Mouse (Mus musculus) heart, postnatal 0 days (tissue): ENCODE data around the gene Lrp8.

Source experiments
- CTCF ChIP-seq: IDR thresholded peaks from 2 replicates; pipeline ENCODE4 v1.5.1; 2016; ENCODE audit warnings: antibody characterized with exemption, control low read depth, low read depth
- EP300 ChIP-seq: IDR thresholded peaks from 2 replicates; pipeline ENCODE4 v1.6.1; 2016; ENCODE audit warnings: antibody characterized with exemption, low read depth

GRCm38 (mm10) chr4:107889731-107890432 is 87.8 kb downstream of the Lrp8 start, which contains the start of gene 0610037L13Rik:
- TF ChIP-seq CTCF (no peak), EP300 (no peak)
